Mouse (Mus musculus): ENCODE results near the gene Sult5a1. TPM values are rescaled to one million over a fixed set of nuclear protein-coding genes. Genes with fewer than 3 reads are reported as not detected.

The Sult5a1 gene
- polyA plus RNA-seq, 1 experiment from 2014 or later = 6.8 TPM

GRCm38 (mm10) chr8:123188006-123188405, 29.9 kb upstream of the Sult5a1 start:
- no peak overlapping the region for H3K4me3 ChIP-seq (ENCODE audit: low read depth, low read length)
- H3K9ac ChIP-seq (ENCODE audit: low read length) = no peak overlapping the region
- H3K4me1 ChIP-seq (ENCODE audit: control insufficient read depth, insufficient read depth, low read length) = peaks cover 24% of the 10 kb centered on the region
- WGBS = 97% methylated on average over 2 of the region's 2 CpGs
- H3K36me3 ChIP-seq (ENCODE audit: control insufficient read depth, insufficient read depth, low read length) = no peaks in the 10 kb centered on the region
- no peak overlapping the region for H3K27ac ChIP-seq (replicated peaks; ENCODE audit: low read depth, low read length)
- no peak for ATAC-seq (ENCODE audit: insufficient number of reproducible peaks, low FRiP score, low TSS enrichment, low read depth)
- no peaks in the 10 kb centered on the region for H3K27me3 ChIP-seq (ENCODE audit: control insufficient read depth, insufficient read depth, low read length)
- DNase-seq (ENCODE audit: low spot score) = no peak
- no peaks in the 10 kb centered on the region for H3K9me3 ChIP-seq (ENCODE audit: control insufficient read depth, low read length)
- no peak overlapping the region for H3K4me2 ChIP-seq (ENCODE audit: low read depth, severe bottlenecking)

GRCm38 (mm10) chr8:123185566-123186409, 27.7 kb upstream of the Sult5a1 start, which contains the start of gene Dpep1:
Gene Dpep1 (plus strand): TSS chr8:123186242.
- H3K4me1 ChIP-seq (ENCODE audit: control insufficient read depth, insufficient read depth, low read length) = peaks cover 24% of the 10 kb centered on the region
- H3K36me3 ChIP-seq (ENCODE audit: control insufficient read depth, insufficient read depth, low read length) = no peaks in the 10 kb centered on the region
- H3K4me3 ChIP-seq (ENCODE audit: low read depth, low read length) = no peak within 1 kb of the TSS
- H3K9ac ChIP-seq (ENCODE audit: low read length) = peak within 1 kb of the TSS; percentile 27; the same call in 1 of the 2 replicates
- peak within 1 kb of the TSS; percentile 10; the same call in 1 of the 2 replicates for H3K4me2 ChIP-seq (ENCODE audit: low read depth, severe bottlenecking)
- DNase-seq (ENCODE audit: low spot score) (peak; percentile 75), ATAC-seq (ENCODE audit: insufficient number of reproducible peaks, low FRiP score, low TSS enrichment, low read depth) (peak; percentile 66; the same call in 1 of the 2 replicates)
- no peaks in the 10 kb centered on the region for H3K9me3 ChIP-seq (ENCODE audit: control insufficient read depth, low read length)
- H3K27ac ChIP-seq (replicated peaks; ENCODE audit: low read depth, low read length) = peak within 1 kb of the TSS; percentile 77
- no peaks in the 10 kb centered on the region for H3K27me3 ChIP-seq (ENCODE audit: control insufficient read depth, insufficient read depth, low read length)
- WGBS = 17% methylated on average over 19 of the region's 19 CpGs

GRCm38 (mm10) chr8:123181391-123181790, 23.3 kb upstream of the Sult5a1 start:
- no peaks in the 10 kb centered on the region; the same call in 1 of the 2 replicates for H3K9me3 ChIP-seq (ENCODE audit: control insufficient read depth, low read length)
- no peaks in the 10 kb centered on the region for H3K27me3 ChIP-seq (ENCODE audit: control insufficient read depth, insufficient read depth, low read length)
- no peak overlapping the region for H3K4me3 ChIP-seq (ENCODE audit: low read depth, low read length)
- no peak overlapping the region for H3K9ac ChIP-seq (ENCODE audit: low read length)
- no peak overlapping the region for H3K27ac ChIP-seq (replicated peaks; ENCODE audit: low read depth, low read length)
- DNase-seq (ENCODE audit: low spot score) (peak; percentile 41), ATAC-seq (ENCODE audit: insufficient number of reproducible peaks, low FRiP score, low TSS enrichment, low read depth) (no peak)
- 59% methylated on average over 3 of the region's 3 CpGs for WGBS
- no peaks in the 10 kb centered on the region for H3K36me3 ChIP-seq (ENCODE audit: control insufficient read depth, insufficient read depth, low read length)
- no peak overlapping the region for H3K4me2 ChIP-seq (ENCODE audit: low read depth, severe bottlenecking)
- peaks cover 14% of the 10 kb centered on the region for H3K4me1 ChIP-seq (ENCODE audit: control insufficient read depth, insufficient read depth, low read length)

- Histone ChIP-seq H3K9me3 (ENCODE audit: control insufficient read depth, low read length) (no peaks in the 10 kb centered on the region), H3K36me3 (ENCODE audit: control insufficient read depth, insufficient read depth, low read length) (no peaks in the 10 kb centered on the region), H3K4me1 (ENCODE audit: control insufficient read depth, insufficient read depth, low read length) (no peaks in the 10 kb centered on the region), H3K27me3 (ENCODE audit: control insufficient read depth, insufficient read depth, low read length) (no peaks in the 10 kb centered on the region), H3K4me2 (ENCODE audit: low read depth, severe bottlenecking) (no peak overlapping the region), H3K27ac (replicated peaks; ENCODE audit: low read depth, low read length) (no peak overlapping the region), H3K9ac (ENCODE audit: low read length) (no peak overlapping the region), H3K4me3 (ENCODE audit: low read depth, low read length) (no peak overlapping the region)
- WGBS = 79% methylated on average over 9 of the region's 9 CpGs
- no peak for DNase-seq (ENCODE audit: low spot score)
- no peak for ATAC-seq (ENCODE audit: insufficient number of reproducible peaks, low FRiP score, low TSS enrichment, low read depth)
These were observed 1.9 kb downstream of the Sult5a1 start for GRCm38 (mm10) chr8:123156070-123156773.

- H3K27me3 ChIP-seq (ENCODE audit: control insufficient read depth, insufficient read depth, low read length) = no peaks in the 10 kb centered on the region
- H3K36me3 ChIP-seq (ENCODE audit: control insufficient read depth, insufficient read depth, low read length) = no peaks in the 10 kb centered on the region
- no peaks in the 10 kb centered on the region for H3K9me3 ChIP-seq (ENCODE audit: control insufficient read depth, low read length)
- no peaks in the 10 kb centered on the region for H3K4me1 ChIP-seq (ENCODE audit: control insufficient read depth, insufficient read depth, low read length)
- ATAC-seq (ENCODE audit: insufficient number of reproducible peaks, low FRiP score, low TSS enrichment, low read depth) = no peak
- WGBS = 75% methylated on average over 5 of the region's 5 CpGs
- no peak overlapping the region for H3K4me2 ChIP-seq (ENCODE audit: low read depth, severe bottlenecking)
- no peak overlapping the region for H3K4me3 ChIP-seq (ENCODE audit: low read depth, low read length)
- no peak overlapping the region for H3K9ac ChIP-seq (ENCODE audit: low read length)
- no peak for DNase-seq (ENCODE audit: low spot score)
- H3K27ac ChIP-seq (replicated peaks; ENCODE audit: low read depth, low read length) = no peak overlapping the region
These were observed 2.9 kb downstream of the Sult5a1 start for GRCm38 (mm10) chr8:123155177-123155576.

- 85% methylated on average over 9 of the region's 9 CpGs for WGBS
These were observed 7.4 kb downstream of the Sult5a1 start for GRCm38 (mm10) chr8:123150737-123151171.

GRCm38 (mm10) chr8:123146390-123146789, 11.7 kb downstream of the Sult5a1 start:
- no peaks in the 10 kb centered on the region for H3K9me3 ChIP-seq (ENCODE audit: control insufficient read depth, low read length)
- H3K4me3 ChIP-seq (ENCODE audit: low read depth, low read length) = no peak overlapping the region
- ATAC-seq (ENCODE audit: insufficient number of reproducible peaks, low FRiP score, low TSS enrichment, low read depth) = no peak

More at GRCm38 (mm10) chr8:123150737-123151171, 7.4 kb downstream of the Sult5a1 start:
- Histone ChIP-seq H3K4me2 (ENCODE audit: low read depth, severe bottlenecking) (no peak overlapping the region), H3K27me3 (ENCODE audit: control insufficient read depth, insufficient read depth, low read length) (no peaks in the 10 kb centered on the region), H3K9ac (ENCODE audit: low read length) (no peak overlapping the region), H3K9me3 (ENCODE audit: control insufficient read depth, low read length) (no peaks in the 10 kb centered on the region), H3K36me3 (ENCODE audit: control insufficient read depth, insufficient read depth, low read length) (no peaks in the 10 kb centered on the region), H3K27ac (replicated peaks; ENCODE audit: low read depth, low read length) (no peak overlapping the region), H3K4me3 (ENCODE audit: low read depth, low read length) (no peak overlapping the region), H3K4me1 (ENCODE audit: control insufficient read depth, insufficient read depth, low read length) (no peaks in the 10 kb centered on the region)
- ATAC-seq (ENCODE audit: insufficient number of reproducible peaks, low FRiP score, low TSS enrichment, low read depth) = no peak
- DNase-seq (ENCODE audit: low spot score) = no peak

GRCm38 (mm10) chr8:123145279-123145678, 12.8 kb downstream of the Sult5a1 start:
- H3K9ac ChIP-seq (ENCODE audit: low read length) = no peak overlapping the region
- no peak overlapping the region for H3K27ac ChIP-seq (replicated peaks; ENCODE audit: low read depth, low read length)
- H3K9me3 ChIP-seq (ENCODE audit: control insufficient read depth, low read length) = no peaks in the 10 kb centered on the region
- peak; percentile 52 for DNase-seq (ENCODE audit: low spot score)
- no peaks in the 10 kb centered on the region for H3K36me3 ChIP-seq (ENCODE audit: control insufficient read depth, insufficient read depth, low read length)
- no peak overlapping the region for H3K4me2 ChIP-seq (ENCODE audit: low read depth, severe bottlenecking)
- no peaks in the 10 kb centered on the region for H3K27me3 ChIP-seq (ENCODE audit: control insufficient read depth, insufficient read depth, low read length)
- H3K4me1 ChIP-seq (ENCODE audit: control insufficient read depth, insufficient read depth, low read length) = no peaks in the 10 kb centered on the region
- 61% methylated on average over 6 of the region's 6 CpGs for WGBS
- H3K4me3 ChIP-seq (ENCODE audit: low read depth, low read length) = no peak overlapping the region
- no peak for ATAC-seq (ENCODE audit: insufficient number of reproducible peaks, low FRiP score, low TSS enrichment, low read depth)

More at GRCm38 (mm10) chr8:123146390-123146789, 11.7 kb downstream of the Sult5a1 start:
- Histone ChIP-seq H3K27me3 (ENCODE audit: control insufficient read depth, insufficient read depth, low read length) (no peaks in the 10 kb centered on the region), H3K27ac (replicated peaks; ENCODE audit: low read depth, low read length) (no peak overlapping the region), H3K9ac (ENCODE audit: low read length) (no peak overlapping the region), H3K4me2 (ENCODE audit: low read depth, severe bottlenecking) (no peak overlapping the region), H3K36me3 (ENCODE audit: control insufficient read depth, insufficient read depth, low read length) (no peaks in the 10 kb centered on the region), H3K4me1 (ENCODE audit: control insufficient read depth, insufficient read depth, low read length) (no peaks in the 10 kb centered on the region)
- 85% methylated on average over 7 of the region's 7 CpGs for whole genome bisulfite sequencing
- DNase-seq (ENCODE audit: low spot score) = no peak

Measured in limb, embryonic 11.5 days (tissue).